Mouse (Mus musculus): ENCODE results near the gene Klhdc1.

Klhdc1 gene

DNA sequence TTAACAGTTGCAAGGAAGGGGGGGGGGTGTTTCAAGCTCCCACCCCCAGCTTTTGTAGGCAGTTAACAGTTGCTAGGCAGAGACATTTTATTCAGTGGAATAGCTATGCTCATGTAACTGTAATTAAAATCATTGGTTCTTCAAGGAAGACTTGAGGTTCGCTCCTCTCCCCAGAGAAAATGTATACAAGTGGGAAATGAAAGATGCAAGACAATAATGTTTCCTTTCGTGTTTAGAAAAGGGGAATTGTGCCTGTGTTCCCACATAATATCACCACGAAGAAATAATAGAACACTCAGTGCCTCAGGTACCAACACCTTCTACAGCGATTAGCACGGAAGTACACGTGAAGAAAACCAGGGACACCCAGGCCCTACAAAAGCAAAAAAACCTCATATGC is at the start of gene Klhdc1:
Gene Klhdc1, plus strand, starts transcription at position 301 of the 400 bp plus-strand sequence.
- no peak for DNase-seq

DNA sequence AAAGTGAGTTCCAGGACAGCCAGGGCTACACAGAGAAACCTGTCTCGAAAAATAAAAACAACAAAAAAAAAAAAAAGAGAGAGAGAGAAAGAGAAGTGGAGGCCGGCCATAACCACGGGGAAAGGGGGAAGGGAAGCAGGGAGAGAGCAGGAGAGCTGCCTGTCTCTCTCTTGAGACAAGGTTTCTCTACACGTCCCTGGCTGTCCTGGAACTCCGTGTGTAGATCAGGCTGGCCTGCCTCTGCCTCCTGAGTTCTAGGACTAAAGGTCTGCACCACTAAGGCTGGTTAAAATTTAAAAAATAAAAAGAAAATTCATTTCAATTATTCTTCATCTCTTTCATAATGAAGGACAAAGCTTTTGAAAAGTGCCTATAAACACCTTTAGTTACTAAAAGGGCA is 49.6 kb upstream of the Klhdc1 start:
- DNase-seq: no peak

DNA sequence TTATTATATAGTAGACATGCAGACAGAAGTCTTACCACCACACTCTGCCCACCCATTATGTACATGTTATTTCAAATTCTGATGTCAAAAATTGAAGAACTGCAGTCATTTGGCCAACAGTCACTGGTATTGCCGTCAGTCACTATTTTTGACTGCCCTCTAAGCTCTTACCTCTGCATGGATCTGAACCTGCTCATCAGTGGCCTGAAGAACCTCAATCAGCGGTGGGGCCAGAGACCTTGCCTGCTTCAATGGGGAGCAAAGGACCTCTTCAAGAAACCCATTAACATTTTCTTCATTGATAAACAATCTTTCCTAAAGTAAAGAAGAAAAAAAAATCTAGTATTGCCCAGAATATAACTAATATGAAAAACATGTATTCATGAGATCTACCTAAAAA is 48.3 kb upstream of the Klhdc1 start:
- DNase-seq: no peak

DNA sequence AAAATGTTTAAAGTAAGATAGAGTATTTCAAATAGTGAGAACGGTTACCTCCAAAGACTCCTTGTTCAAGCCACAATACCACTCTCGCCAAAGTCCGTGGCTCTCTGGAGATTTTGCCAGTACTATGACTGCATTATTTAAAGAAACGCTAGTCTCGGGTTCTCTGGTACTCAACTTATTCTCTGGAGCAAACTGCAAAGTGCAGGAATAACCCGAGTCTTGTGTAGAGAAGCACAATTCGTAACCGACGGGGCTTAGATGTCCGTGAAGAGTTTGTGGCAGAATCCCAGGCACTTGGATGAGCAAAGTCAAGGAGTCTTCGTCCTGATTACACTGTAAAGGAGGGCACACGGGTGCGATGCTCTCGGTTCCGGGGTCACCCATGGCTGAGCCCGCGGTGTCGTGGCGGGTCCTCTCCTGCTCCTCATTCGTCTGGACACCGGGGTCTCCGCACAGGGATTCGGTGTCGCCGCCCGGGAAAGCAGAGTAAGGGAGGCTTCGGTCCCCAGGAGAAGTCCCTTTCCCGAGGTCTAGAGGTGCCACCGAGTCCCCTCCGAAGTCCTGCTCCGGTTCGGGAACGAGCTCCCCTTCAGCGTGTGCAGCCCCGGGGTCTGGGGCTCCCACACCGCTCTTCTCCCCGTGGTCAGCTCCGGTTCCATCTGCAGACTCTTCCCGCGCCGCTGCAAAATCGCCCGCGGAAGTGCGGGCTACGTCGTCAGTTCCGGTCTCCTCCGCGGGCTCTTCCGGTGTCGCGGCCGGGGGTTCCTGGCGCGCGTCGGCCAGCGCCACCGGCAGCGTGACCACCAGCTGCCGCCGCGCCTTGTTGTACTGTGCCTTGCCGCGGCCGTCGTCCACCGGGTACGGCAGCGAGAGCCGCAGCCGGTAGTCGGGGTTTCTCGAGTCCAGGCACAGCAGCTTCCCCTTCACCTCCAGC is 44.3 kb upstream of the Klhdc1 start, which contains the start of gene Gm49383:
Gene Gm49383, minus strand, starts transcription at position 661 of the 934 bp plus-strand sequence.
- DNase-seq: peak; percentile 82

DNA sequence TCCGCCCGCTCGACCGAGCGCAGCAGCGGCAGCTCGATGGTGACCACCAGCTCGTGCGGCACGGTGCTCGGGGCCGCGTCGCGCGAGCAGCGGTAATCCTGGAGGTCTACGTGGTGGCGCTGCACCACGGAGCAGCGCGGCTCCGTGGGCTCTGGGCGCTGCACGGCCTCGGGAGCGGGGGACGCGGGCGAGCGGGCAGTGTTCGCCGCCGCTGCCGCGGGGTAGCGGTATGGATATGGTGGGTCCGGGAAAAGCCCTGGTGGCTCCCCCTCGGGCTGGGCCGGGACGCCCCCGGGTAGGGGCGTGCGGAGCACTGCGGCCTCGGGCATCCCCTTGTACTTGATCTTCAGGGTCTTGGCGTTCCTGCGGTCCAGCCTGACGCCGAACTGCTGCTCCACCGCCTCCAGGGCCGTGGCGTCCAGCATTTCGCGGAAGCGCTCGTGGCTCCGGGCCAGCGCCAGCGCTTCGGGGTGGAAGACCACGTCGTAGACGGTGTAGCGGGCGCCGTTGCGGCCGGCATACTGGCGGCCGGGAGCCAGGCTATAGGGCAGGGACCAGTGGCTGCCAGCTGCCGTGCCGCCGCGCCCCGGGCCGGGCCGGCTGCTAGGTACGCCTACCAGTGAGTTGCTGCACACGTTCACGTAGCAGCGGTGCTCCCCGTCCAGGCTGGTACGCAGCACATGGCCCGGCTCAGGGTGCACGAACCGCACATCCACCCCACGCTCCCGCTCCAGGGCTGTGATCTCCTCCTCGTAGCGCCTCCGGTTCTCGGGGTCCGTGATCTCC is 43.4 kb upstream of the Klhdc1 start:
- peak; percentile 76 for DNase-seq

DNA sequence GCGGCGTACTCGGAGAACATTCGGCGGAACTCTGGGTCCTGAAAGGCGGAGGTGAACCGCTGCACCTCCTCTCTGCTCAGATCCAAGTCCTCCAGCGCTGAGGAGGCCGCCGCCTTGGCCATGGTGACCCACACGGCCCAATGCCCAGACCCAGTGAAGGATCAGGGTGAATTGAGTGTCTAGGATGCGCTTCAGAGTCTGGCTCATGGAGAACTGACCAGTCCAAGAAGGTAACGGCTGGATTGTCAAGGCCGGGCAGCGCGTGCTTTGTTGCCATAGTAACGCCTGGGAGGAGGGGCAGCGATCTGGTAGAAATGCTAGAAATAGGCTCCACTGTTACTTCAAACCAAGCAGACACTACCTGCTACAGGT is 42.8 kb upstream of the Klhdc1 start, which contains the start of gene Dnaaf2:
Gene Dnaaf2, minus strand, starts transcription at position 266 of the 372 bp plus-strand sequence.
- peak; percentile 80 for DNase-seq

DNA sequence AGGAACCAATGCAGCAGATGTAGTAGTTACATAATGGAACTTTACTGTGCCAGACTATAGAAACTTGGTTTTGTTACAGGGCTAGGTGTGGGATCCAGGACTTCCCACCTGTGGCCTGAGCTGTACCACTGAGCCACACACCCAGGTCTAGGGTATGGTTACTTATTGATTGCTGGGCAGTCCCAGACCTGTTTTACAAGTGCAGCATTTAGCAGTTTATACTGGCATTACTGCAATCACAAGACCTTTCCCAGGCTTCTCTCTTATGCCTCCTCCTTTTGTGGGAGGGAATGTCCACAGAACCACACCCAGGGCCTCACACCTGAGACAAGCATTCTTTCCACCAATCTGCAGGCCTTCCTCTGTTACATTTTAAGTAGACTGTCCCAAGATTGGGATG is 42.0 kb upstream of the Klhdc1 start:
- DNase-seq: no peak

DNA sequence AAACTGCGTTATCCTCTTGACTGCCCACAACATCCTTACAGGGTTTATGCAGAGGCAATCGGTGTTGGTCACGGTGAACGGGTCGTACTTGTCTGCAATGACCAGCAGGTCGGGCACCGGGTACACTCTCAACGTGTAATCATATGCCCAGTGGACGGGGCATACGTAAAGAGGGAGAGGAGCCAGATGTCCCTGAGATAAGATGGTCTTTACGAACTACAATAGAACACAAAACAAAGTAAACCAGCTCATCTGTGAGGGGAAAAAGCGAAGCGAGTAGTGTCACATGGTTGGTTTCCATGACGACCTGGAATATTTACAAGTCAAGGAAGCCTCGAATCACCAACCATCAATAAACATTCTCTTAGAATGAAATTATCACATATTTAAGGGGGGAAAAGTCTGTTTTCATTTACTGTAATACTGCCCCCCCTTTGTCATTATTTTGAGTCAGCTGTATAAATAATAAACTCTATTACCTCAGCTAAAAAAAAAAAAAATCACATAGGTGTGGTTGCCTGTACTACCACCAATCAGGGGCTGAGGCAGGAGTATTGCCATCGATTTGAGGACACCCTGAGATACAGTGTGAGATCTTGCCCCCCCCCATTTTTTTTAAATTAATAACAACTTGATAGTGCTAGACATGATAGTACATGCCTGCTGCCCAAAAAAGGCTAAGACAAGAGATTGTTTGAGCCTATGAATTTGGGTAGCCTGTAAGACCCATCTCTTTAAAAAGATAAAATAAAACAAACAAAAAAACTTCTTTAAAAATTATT is 36.7 kb upstream of the Klhdc1 start, which contains the start of gene Gm49384:
Gene Gm49384, minus strand, starts transcription at position 216 of the 782 bp plus-strand sequence.
- no peak for DNase-seq

DNA sequence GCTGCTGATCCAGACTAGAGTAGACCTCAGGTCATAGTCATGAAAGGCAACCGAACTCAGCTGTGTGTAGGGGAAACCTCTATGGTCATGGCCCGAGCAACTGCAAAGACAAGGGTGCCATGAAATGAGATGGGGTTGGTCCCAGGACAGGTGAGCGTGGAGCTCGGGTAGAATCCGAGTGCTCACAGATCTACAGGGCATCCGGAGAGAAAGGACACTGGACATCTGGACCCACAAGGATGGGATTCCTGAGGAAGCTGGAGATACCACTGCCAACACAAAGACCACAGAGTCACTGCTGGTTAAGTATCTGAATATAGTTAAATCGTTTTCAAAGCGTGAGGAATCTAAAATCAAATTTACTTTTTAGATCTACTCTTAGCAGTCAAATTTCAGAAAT is 33.6 kb upstream of the Klhdc1 start:
- no peak for DNase-seq

DNA sequence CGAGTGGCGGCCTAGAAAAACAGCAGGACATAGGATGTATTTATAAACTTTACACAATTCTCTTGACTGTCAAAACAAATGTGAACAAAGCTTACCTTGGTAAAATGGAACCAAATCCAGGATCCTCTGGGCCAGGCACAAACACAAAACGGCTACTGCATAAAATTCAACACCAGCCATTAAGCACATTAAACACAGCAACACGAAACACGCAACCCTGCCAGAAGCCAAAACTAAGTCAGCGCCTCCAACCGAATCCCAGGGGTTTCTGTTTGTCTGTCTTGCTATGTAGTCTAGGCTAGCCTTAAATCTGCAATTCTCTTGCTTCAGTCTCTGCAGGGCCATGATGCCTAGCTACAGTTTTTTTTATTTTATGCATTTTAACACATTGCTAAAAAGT is 33.0 kb upstream of the Klhdc1 start:
- DNase-seq: no peak

DNA sequence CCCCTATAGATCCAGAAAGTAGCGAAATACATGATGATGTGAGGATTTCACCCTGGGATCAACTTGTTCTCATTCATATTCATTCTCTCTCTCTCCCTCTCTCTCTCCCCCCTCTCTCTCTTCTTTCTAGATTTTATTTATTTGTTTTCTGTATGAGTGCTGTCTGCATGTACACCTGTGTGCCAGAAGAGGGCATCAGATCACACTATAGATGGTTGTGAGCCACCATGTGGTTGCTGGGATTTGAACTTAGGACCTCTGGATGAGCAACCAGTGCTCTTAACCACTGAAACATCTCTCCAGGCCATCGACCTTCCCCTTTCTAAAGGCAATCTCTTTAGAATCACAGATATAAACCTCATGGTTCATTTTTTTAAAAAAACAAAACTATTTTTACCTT is 32.5 kb upstream of the Klhdc1 start:
- DNase-seq: no peak

DNA sequence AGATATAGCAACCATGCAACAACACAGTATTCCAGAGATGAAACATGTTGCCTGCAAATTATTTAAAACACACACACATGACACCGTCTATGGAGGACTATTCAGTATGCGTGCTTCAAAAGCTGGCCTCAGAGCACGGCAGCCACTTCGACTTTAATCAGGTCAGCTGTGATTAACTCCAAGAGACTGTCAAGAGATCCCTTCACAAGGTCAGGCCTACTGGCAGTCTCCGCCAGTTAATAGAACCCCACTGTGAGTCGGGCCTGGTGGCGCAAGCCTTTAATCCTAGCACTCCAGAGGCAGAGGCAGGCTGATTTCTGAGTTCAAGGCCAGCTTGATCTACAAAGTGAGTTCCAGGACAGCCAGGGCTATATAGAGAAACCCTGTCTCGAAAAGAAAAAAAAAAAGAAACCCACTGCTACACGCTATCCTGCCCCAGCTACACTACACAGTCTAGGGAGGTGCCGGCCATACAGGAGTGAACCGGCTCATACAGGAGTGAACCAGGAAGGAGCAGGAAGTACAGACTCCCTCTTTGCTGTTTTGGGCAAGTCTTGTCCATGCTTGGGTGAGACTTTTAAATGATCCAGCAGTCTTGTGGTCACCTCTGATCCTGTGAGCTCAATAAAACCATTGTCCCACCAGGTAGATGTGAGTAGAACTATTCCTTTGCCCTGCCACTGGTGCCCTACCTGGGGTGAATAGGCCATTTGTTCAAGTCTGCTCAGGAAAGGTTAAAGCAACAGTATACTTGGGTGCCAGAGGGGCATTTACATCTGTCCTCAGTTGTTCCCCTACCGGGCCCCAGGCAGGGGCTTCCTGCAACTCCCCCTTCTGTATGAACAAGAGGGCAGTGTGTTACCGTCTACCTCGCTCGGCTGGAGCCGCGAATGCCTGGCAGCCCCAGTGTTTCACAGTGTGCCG is 30.7 kb upstream of the Klhdc1 start:
- DNase-seq: no peak

DNA sequence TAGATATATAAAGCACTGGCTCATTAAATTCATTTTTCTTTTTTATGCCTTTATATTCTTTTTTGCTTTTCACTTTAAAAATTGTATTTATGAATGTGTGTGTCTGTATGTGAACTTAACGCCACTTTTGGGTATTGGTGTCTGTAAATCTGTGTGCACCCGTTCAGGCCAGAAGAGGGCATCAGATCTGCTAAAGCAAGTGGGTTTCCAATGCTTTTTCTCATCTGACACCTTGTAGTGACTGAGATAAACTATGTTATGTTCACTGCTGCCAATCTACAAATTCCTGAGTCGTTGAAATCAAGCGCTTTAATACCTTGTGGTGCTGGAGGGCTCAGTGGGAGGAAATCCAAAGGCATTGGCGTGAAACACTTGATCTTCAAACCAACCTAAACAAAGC is 29.9 kb upstream of the Klhdc1 start:
- DNase-seq: no peak

DNA sequence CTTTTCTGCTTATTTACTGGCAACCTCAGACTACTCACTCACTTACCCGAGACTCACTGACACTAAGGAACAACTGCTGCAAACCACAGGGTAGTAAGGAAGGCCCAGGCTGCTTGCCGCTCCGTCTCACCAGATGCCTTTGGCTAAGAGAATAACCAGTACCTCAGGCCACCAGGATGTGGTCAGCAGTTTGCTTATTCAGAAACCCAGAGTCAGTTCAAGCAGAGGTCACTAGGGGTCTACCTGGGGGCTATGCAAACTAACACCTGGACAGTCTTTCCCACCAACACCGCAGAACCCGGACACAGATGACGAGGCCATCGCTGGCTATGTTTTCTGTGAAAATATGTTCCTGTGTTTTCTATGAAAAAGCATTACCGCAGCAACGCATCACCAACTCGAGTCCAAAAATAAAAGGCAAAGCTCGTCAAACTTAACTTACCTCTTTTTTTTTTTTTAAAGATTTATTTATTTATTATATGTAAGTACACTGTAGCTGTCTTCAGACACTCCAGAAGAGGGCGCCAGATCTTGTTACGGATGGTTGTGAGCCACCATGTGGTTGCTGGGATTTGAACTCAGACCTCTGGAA is 27.7 kb upstream of the Klhdc1 start:
- DNase-seq: no peak

DNA sequence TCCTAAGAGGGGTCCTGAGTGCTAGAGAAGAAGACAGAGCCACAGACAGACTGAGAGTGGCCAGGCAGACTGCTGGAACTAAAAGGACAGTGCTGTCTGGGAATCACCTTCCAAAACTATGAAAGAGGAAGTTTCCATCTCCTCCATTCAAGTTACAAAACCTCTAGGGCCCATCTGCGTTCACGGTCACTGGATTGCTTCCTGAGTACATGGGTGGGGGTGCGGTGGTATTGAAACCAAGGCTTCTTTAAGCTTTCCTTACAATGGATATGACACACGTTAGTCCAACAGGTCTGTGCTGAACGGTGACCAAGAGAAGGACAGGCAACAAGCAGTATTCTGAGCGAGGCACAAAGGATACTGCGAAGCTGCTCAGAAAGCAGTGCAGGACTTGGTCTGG is 26.6 kb upstream of the Klhdc1 start:
- DNase-seq: no peak

DNA sequence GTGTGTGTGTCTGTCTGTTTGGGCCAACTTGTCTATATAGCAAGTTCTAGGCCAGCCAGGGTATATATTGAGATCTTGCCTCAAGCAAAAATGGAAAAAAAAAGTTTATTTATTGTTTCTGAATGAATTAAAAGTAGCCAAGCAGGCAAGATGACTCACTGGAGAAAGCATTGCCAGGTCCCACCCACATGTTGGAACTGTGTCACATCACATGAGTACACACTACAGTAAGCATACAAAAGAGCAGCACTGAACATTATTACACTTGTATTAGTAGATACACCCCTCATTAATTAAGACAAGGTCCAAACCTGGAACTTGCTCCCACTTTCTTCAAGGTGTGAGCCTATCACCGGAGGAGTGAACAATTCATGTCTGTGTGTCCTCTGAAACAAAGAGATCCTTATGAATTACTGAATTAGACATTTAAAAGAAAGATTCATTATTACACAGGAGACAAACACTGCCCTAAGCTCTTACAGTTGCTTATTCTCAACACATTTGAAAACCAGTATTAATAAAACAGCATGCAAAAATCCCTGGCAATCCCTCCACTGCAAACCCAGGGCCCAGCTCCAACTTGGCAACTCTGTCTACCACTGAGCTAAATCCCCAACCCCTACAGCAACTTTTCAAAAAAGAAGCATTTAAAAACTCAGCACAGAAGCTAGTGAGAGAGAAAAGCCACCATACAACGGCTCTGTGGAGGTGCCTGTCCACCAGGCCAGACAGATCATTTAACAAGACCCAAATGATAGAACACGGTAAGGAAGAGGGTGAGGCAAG is 25.8 kb upstream of the Klhdc1 start:
- DNase-seq: no peak

DNA sequence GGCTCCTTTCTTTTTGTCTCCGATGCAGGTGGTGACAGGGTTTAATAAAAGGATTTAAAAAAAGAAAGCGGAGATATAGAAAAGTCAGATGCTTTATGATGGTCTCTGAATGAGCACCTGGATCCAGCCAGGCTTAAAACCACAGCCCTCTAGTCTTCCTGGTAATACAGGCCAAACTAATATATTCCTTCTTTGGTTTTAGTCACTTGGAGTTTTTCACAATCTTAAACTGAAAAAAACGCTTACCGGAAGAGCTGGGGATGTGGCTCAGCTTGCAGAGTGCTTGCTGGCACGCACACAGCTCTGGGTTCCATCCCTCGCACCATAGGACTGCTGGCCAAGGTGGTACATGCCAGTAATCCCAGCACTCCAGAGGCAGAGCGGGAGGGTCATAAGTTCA is 24.4 kb upstream of the Klhdc1 start:
- no peak for DNase-seq

DNA sequence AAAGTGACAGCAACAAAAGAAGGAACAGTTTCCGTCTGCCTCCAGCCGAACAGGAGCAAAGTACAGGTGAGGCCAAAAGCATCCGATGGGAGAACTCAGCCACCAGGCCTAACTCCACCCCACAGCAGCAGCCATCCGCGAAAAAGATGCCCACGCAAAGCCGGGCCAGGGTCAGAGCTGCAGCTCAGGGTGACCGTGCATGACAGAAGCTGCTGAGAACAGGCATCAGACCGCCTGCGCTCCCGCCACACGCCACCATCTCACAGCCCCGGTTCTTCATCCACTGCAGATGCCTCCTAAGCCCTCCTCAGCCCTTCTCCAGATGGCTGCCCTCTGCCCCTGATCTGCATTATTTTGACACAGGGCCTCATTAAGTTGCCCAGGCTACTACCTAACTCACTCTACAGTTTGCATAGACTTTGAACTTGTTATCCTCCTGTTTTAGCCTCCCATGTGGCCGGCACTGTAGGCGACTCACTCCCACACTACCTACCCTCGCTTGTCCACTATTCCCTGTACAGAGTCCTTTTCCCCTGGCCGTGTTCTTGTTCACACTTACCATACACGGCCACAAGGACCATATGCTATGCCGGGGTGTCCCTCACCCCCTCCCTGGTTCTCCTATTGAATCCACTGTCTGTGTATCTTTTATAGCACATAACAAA is 20.2 kb upstream of the Klhdc1 start:
- DNase-seq: no peak

DNA sequence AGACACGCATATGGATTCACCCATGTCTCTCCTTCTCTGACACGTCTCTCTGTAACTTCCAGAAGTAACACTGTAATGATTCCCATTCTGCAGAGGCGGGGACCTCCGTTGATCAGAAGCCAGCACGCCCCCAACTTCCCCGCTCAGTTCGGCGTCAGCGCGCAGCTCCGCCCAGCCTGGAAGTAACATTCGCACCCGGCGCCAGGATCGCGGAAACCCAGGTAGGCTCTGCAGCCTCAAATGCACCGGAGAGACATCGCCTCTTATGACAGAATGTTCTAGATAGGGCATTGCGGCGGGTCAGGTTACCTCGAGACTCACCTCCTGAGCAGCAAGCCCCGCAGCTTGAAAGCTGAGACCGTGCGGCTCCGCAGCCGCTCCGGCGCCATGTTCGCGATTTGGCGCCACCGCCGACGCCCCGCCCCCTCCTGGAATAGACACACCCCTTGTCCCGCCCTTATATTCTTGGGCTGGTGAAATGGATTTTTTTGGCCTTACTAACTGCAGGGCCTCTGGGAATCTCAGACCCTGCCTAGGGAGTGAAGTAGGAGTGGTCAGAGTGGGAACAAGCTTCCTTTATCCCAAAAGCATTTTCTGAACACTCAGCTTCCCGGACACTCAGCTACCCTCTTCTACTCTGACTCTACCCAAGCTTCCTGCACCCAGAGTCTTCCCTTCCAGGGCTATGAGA is 13.1 kb upstream of the Klhdc1 start, which contains the start of gene Pole2:
Gene Pole2, minus strand, starts transcription at position 420 of the 691 bp plus-strand sequence.
- peak; percentile 91 for DNase-seq
